Mouse (Mus musculus) neural tube, embryonic 11.5 days (tissue): ENCODE results near the gene Igsf11. TPM values are rescaled to one million over a fixed set of nuclear protein-coding genes. Genes with fewer than 3 reads are reported as not detected.
A peak's percentile ranks its signal among the peaks of the same experiment; 100 is the strongest.

Experiments used
- ATAC-seq: fragments of 200-750 bp; cut with Nextera tagmentation; 2 replicates; pipeline ENCODE4 v1.8.0; 2017; ENCODE audit warnings: moderate number of reproducible peaks, mild to moderate bottlenecking, moderate TSS enrichment, moderate library complexity; ENCODE audit not compliant: insufficient read depth, low FRiP score, low TSS enrichment
- DNase-seq: peaks from one replicate; pipeline ENCODE4 v3.0.0-alpha.2; 2015; ENCODE audit warnings: low spot score
- H3K27ac ChIP-seq: fragments of 300-500 bp; sonication (generic); 2 replicates; pipeline ENCODE4 v1.5.1; 2014; ENCODE audit warnings: low read depth, mild to moderate bottlenecking, low read length
- H3K27me3 ChIP-seq: fragments of 300-500 bp; sonication (generic); 2 replicates; pipeline ENCODE4 v1.6.1; 2014; ENCODE audit warnings: mild to moderate bottlenecking, low read length, mixed read lengths; ENCODE audit not compliant: control insufficient read depth, insufficient read depth
- H3K36me3 ChIP-seq: fragments of 300-500 bp; sonication (generic); 2 replicates; pipeline ENCODE4 v1.6.1; 2014; ENCODE audit warnings: mild to moderate bottlenecking, low read length, moderate library complexity, mixed read lengths; ENCODE audit not compliant: control insufficient read depth, insufficient read depth
- H3K4me1 ChIP-seq: fragments of 300-500 bp; sonication (generic); 2 replicates; pipeline ENCODE4 v1.6.1; 2014; ENCODE audit warnings: low read length, mixed read lengths; ENCODE audit not compliant: control insufficient read depth, insufficient read depth
- H3K4me2 ChIP-seq: fragments of 300-500 bp; sonication (generic); 2 replicates; pipeline ENCODE4 v1.6.1; 2014; ENCODE audit warnings: low read depth, mild to moderate bottlenecking, moderate library complexity
- H3K4me3 ChIP-seq: fragments of 300-500 bp; sonication (generic); 2 replicates; pipeline ENCODE4 v1.5.1; 2014; ENCODE audit warnings: low read depth, low read length
- H3K9ac ChIP-seq: fragments of 300-500 bp; sonication (generic); 2 replicates; pipeline ENCODE4 v1.6.1; 2014; ENCODE audit warnings: mild to moderate bottlenecking, low read length
- H3K9me3 ChIP-seq: fragments of 300-500 bp; sonication (generic); 2 replicates; pipeline ENCODE4 v1.6.1; 2016; ENCODE audit warnings: low read length; ENCODE audit not compliant: control insufficient read depth
- WGBS: fragments of 180-500 bp; shearing (Covaris S2); extraction: QIAGEN DNeasy Blood & Tissue Kit; methylation state at CpG from one replicate; pipeline ENCODE4 v1.1.7; 2014; 5-methylcytosine and 5-hydroxymethylcytosine counted together
- polyA plus RNA-seq: library from polyadenylated mRNA; unstranded; fragments of >200 nt; fragmentation: Nextera tagmentation; extraction: Ambion mirVana; gene quantifications from 2 replicates; pipeline ENCODE4 v1.2.1, GENCODE M21; 2014

The Igsf11 gene
- polyA plus RNA-seq, 1 experiment from 2014 or later: 5.7 TPM

DNA sequence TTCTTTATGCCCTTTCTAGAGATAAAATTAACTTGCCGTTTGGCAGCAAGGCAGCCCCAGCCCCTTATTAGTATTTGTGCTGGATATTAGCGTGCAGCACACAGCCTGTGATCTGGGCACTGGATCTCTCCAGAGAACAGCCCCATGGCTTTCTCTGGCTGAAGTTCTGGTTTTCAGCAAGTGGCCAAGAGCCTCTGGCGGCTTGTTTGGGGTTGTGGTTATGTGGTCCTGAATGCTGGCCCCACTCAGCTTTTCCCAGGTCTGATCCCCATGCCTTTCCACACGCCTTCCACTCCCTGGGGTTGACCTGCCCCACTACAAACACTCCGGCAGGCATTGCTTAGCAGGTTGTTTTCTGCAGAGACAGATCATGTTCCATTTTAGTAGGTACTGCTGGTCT lies 24.4 kb downstream of the Igsf11 start:
- Histone ChIP-seq H3K27ac (no peak overlapping the region), H3K9me3 (no peaks in the 10 kb centered on the region), H3K4me1 (no peaks in the 10 kb centered on the region), H3K36me3 (no peaks in the 10 kb centered on the region), H3K4me3 (no peak overlapping the region), H3K4me2 (no peak overlapping the region), H3K27me3 (no peaks in the 10 kb centered on the region), H3K9ac (no peak overlapping the region)
- ATAC-seq: no peak
- no peak for DNase-seq
- WGBS: 88% methylated on average over 5 of the region's 5 CpGs

DNA sequence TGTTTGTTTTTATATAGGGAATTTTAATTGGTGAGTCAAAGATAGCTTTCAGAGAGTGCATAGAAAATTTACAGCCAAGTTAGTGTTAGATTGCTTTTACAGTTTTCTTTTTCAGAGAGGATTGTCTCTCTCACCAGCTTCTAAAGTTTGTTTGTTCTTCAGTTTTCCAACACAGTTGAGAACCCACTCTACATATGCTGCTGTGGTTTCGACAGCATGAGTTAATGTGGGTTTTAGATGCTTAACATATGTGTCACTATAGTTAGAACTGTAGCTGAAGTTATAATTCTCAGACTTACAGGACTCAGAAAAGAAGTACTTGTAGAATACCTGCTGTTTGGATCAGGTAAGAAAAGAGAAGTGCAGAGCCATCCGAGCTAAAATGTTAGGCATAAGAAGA lies 25.6 kb downstream of the Igsf11 start:
- Histone ChIP-seq H3K36me3 (no peaks in the 10 kb centered on the region), H3K9me3 (no peaks in the 10 kb centered on the region), H3K4me2 (no peak overlapping the region), H3K9ac (no peak overlapping the region), H3K4me1 (no peaks in the 10 kb centered on the region), H3K27ac (no peak overlapping the region), H3K4me3 (no peak overlapping the region), H3K27me3 (no peaks in the 10 kb centered on the region)
- DNase-seq (no peak), ATAC-seq (no peak)
- 90% methylated on average over 2 of the region's 2 CpGs for WGBS

DNA sequence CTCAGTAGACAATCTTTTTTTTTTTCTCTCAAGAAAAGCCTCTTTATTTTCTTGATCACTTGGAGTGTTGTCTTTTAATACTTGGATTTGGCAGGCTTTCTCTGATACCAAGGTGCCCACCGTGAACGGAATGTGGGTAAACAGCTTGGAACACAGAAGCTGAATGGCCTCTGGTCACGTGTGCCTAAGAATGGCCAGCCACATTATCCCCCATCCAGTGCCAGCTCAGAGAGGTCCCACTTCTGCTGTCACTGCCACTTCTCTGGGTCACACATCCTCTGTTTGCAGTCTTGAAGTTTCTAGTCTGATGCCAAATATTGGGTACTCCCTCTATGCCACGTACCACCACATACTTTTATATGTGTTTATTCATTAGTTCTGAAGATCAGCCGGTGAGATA lies 28.0 kb downstream of the Igsf11 start:
- no peak for ATAC-seq
- DNase-seq: no peak
- Histone ChIP-seq H3K27me3 (no peaks in the 10 kb centered on the region), H3K9me3 (no peaks in the 10 kb centered on the region), H3K9ac (no peak overlapping the region), H3K36me3 (no peaks in the 10 kb centered on the region), H3K4me3 (no peak overlapping the region), H3K4me1 (no peaks in the 10 kb centered on the region), H3K27ac (no peak overlapping the region), H3K4me2 (no peak overlapping the region)
- 86% methylated on average over 5 of the region's 5 CpGs for WGBS

DNA sequence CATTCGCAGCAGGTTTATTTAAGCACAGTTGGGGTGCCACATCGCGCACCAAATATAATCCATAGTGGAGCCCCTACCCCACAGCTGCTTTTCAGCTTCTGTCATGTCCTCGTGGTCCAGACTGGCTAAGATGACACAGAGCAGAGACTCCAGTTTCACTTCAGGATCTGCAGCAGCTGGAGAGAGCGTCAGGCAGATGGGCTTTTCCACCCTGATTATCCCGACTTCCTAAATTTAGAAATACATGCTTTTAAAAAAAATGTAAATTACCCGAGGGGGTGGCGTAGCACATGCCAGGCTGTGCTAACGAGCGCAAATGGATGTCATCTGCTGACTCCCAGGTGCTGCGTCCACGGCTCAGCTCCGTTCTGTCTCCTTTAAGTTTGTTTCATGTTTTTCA lies 32.5 kb downstream of the Igsf11 start:
- 72% methylated on average over 13 of the region's 13 CpGs for WGBS
- H3K4me3 ChIP-seq: no peak overlapping the region
- H3K27ac ChIP-seq: no peak overlapping the region
- no peaks in the 10 kb centered on the region for H3K27me3 ChIP-seq
- H3K4me2 ChIP-seq: no peak overlapping the region
- no peaks in the 10 kb centered on the region for H3K36me3 ChIP-seq
- no peak for ATAC-seq
- H3K9me3 ChIP-seq: no peaks in the 10 kb centered on the region
- no peaks in the 10 kb centered on the region for H3K4me1 ChIP-seq
- DNase-seq: no peak
- no peak overlapping the region for H3K9ac ChIP-seq

GRCm38 (mm10) chr16:38928760-38929159 lies 36.3 kb downstream of the Igsf11 start:
- H3K4me1 ChIP-seq: no peaks in the 10 kb centered on the region
- no peaks in the 10 kb centered on the region for H3K36me3 ChIP-seq
- no peak for ATAC-seq
- no peak overlapping the region for H3K4me3 ChIP-seq
- no peaks in the 10 kb centered on the region for H3K9me3 ChIP-seq
- DNase-seq: no peak
- H3K9ac ChIP-seq: no peak overlapping the region
- no peak overlapping the region for H3K4me2 ChIP-seq
- no peaks in the 10 kb centered on the region for H3K27me3 ChIP-seq
- WGBS: 86% methylated on average over 7 of the region's 7 CpGs
- no peak overlapping the region for H3K27ac ChIP-seq

DNA sequence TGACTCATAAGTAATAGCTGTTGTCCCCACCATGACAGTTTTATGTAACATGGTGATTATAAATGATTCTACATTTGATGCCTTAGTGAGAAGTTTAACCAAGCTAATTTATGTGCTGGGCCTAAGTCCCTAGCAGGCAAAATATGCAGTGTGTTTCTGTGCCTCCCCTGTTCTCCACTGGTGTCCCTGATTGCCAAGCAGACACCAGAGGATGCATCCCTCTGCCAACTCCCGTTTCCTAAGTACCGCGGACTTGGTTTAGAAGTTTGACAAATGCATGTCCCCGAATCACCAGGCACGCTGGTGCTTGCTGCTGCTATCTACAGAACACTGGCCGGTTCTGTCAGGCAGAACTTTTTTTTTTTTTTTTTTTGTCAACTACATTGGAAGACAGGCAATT lies 39.0 kb downstream of the Igsf11 start:
- no peak overlapping the region for H3K4me3 ChIP-seq
- H3K27ac ChIP-seq: no peak overlapping the region
- no peaks in the 10 kb centered on the region for H3K4me1 ChIP-seq
- H3K27me3 ChIP-seq: no peaks in the 10 kb centered on the region
- H3K9me3 ChIP-seq: no peaks in the 10 kb centered on the region
- H3K4me2 ChIP-seq: no peak overlapping the region
- ATAC-seq (no peak), DNase-seq (no peak)
- H3K9ac ChIP-seq: no peak overlapping the region
- no peaks in the 10 kb centered on the region for H3K36me3 ChIP-seq
- 81% methylated on average over 6 of the region's 6 CpGs for WGBS

DNA sequence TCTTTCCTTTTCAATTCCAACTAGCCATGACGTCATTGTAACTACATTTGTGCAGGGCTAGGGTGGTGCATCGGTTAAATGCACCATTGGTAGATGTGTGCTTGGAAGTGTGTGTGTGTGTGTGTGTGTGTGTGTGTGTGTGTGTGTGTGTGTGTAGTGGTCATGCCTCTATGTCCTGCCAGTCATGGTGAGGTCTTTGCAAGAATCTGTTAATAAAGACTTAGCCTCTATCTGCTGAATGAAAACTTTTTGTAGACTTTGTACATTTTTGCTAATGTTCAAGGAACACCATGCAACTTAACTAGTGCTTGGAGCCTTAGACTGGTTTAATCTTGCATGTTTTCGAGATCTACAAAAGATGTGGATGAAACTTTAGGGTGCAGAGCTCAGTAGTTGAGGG lies 48.3 kb downstream of the Igsf11 start:
- DNase-seq (no peak), ATAC-seq (peak; percentile 64; the same call in 1 of the 2 replicates)
- no peak overlapping the region for H3K4me2 ChIP-seq
- H3K27me3 ChIP-seq: no peaks in the 10 kb centered on the region
- H3K36me3 ChIP-seq: no peaks in the 10 kb centered on the region
- 52% methylated on average over 3 of the region's 3 CpGs for WGBS
- H3K4me3 ChIP-seq: no peak overlapping the region
- no peak overlapping the region for H3K9ac ChIP-seq
- peak overlapping the region; percentile 53; the same call in 1 of the 2 replicates for H3K27ac ChIP-seq
- H3K4me1 ChIP-seq: peaks cover 16% of the 10 kb centered on the region
- no peaks in the 10 kb centered on the region for H3K9me3 ChIP-seq

DNA sequence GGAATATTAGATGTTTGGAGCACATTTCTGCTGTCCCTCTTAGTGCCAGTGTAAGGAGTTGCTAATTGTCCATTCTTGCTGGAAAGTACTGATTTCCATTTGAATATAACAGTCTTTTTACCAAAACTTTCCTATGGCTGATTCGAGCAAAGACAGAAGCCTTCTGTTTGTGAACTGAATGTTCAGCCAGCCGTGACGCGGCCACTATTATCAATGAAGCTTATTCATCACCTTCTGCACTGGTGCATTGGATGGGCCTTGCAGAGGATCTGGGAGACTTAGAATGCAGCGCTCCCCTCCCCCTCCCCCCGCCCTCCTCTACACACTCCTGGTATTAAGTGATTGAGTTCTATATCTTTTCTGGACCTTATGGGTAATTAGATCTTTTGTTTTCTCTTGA lies 48.8 kb downstream of the Igsf11 start:
- Histone ChIP-seq H3K27me3 (no peaks in the 10 kb centered on the region), H3K4me2 (no peak overlapping the region), H3K4me3 (no peak overlapping the region), H3K9me3 (no peaks in the 10 kb centered on the region), H3K36me3 (no peaks in the 10 kb centered on the region), H3K9ac (no peak overlapping the region), H3K4me1 (peaks cover 20% of the 10 kb centered on the region), H3K27ac (0 out of 2 replicates have a peak overlapping the region, but pooled peaks have one; percentile 53)
- 36% methylated on average over 6 of the region's 6 CpGs for WGBS
- DNase-seq (peak; percentile 73), ATAC-seq (peak; percentile 68)

GRCm38 (mm10) chr16:38943706-38944550 lies 51.5 kb downstream of the Igsf11 start:
- no peak for ATAC-seq
- Histone ChIP-seq H3K4me2 (no peak overlapping the region), H3K27ac (0 out of 2 replicates have a peak overlapping the region, but pooled peaks have one; percentile 29), H3K9me3 (no peaks in the 10 kb centered on the region), H3K36me3 (no peaks in the 10 kb centered on the region), H3K27me3 (no peaks in the 10 kb centered on the region), H3K4me3 (no peak overlapping the region), H3K4me1 (peaks cover 29% of the 10 kb centered on the region), H3K9ac (no peak overlapping the region)
- WGBS: 41% methylated on average over 5 of the region's 5 CpGs
- no peak for DNase-seq
